ENCODE assay signal across 9 mouse cellular contexts in the genomic region with DNA sequence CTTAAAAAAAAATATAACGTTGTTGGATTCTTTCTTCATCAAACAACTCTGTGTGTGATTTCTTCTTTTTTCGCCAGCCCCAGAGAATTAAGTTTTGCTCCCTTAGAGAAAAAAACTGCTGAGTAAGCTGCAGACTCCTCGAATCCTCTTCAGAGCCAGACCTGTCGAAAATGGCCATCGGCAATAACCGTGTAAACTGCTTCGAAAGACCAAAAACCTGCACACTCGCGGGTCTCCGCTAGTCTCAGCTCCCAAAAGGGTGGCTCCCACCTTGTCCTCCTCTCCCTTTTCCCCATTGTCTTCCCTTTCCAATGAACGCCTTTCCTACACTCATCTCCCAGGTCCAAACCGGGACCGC. TPM values are rescaled to one million over a fixed set of nuclear protein-coding genes. Genes with fewer than 3 reads are reported as not detected.
A peak's percentile ranks its signal among the peaks of the same experiment; 100 is the strongest.
DNase-seq lines count a peak whose midpoint lies in the region; ATAC-seq and TF ChIP-seq lines count a peak whose summit lies in the region.
"Had no signal": no experiment of that assay in that cellular context is flagged by ENCODE, and none has a peak within 500 bp of the region (broad histone marks: within the 10 kb centered on the region; RNA-seq: fewer than 3 reads in every experiment).

No protein-coding gene starts in this region.

- H3K4me2 ChIP-seq in forebrain, postnatal 0 days (ENCODE audit: low read depth) = 0 out of 2 replicates have a peak overlapping the region, but pooled peaks have one; percentile 8
- H3K4me2 ChIP-seq in liver, embryonic 16.5 days (ENCODE audit: low read depth, low read length) = peak overlapping the region; percentile 59

- no peak overlapping the region for H3K27ac ChIP-seq in forebrain, postnatal 0 days (ENCODE audit: low read depth, low read length)
- H3K27ac ChIP-seq in liver, embryonic 16.5 days (ENCODE audit: low read length) = no peak overlapping the region
- H3K27ac ChIP-seq: layer of hippocampus, adult 2 months had no signal

- no peak for TF ChIP-seq CTCF in forebrain, postnatal 0 days (IDR thresholded peaks at IDR 0.05; ENCODE audit: low read depth)

- 0 out of 2 replicates have a peak, but pooled peaks cover 3% of the 10 kb centered on the region for H3K9me3 ChIP-seq in forebrain, postnatal 0 days (ENCODE audit: low read length)
- H3K9me3 ChIP-seq in liver, embryonic 16.5 days (replicated peaks; ENCODE audit: control insufficient read depth, low read length) = no peaks in the 10 kb centered on the region

- 3% methylated on average over 13 of the region's 13 CpGs for whole genome bisulfite sequencing in forebrain, postnatal 0 days
- WGBS in liver, embryonic 16.5 days (ENCODE audit: insufficient replicate concordance) = 6% methylated on average over 13 of the region's 13 CpGs

- no peaks in the 10 kb centered on the region for H3K4me1 ChIP-seq in forebrain, postnatal 0 days (ENCODE audit: insufficient read depth)
- H3K4me1 ChIP-seq in liver, embryonic 16.5 days (ENCODE audit: control insufficient read depth, low read depth, low read length) = peaks cover 13% of the 10 kb centered on the region

- peak; percentile 69 for DNase-seq in embryo, embryonic 10 days (ENCODE audit: low spot score)
- no peak for DNase-seq in embryo, embryonic 9.5 days (ENCODE audit: extremely low spot score)
- peak; percentile 80 for DNase-seq in ES-CJ7 (ENCODE audit: low read depth, low spot score)
- no peak for DNase-seq in forebrain, postnatal 0 days
- no peak for DNase-seq in urinary bladder, postnatal 4 days (ENCODE audit: low spot score in 2 of 2)
- no peak for DNase-seq in thymus, postnatal 36 days

- no peak overlapping the region for H3K9ac ChIP-seq in forebrain, postnatal 0 days
- H3K9ac ChIP-seq in liver, embryonic 16.5 days (ENCODE audit: low read depth, low read length) = peak overlapping the region; percentile 42

- H3K27me3 ChIP-seq in forebrain, postnatal 0 days (ENCODE audit: insufficient read depth, low read length) = peaks cover 89% of the 10 kb centered on the region
- peaks cover 68% of the 10 kb centered on the region for H3K27me3 ChIP-seq in liver, embryonic 16.5 days (ENCODE audit: control insufficient read depth, insufficient read depth, low read depth, low read length)

- no peaks in the 10 kb centered on the region for H3K36me3 ChIP-seq in forebrain, postnatal 0 days (ENCODE audit: insufficient read depth)
- H3K36me3 ChIP-seq in liver, embryonic 16.5 days (ENCODE audit: control insufficient read depth, insufficient read depth) = no peaks in the 10 kb centered on the region

- H3K4me3 ChIP-seq in forebrain, postnatal 0 days (ENCODE audit: low read depth, low read length) = peak overlapping the region; percentile 9; the same call in 1 of the 2 replicates
- peak overlapping the region; percentile 56 for H3K4me3 ChIP-seq in liver, embryonic 16.5 days (ENCODE audit: low read depth, low read length)

- no peak for ATAC-seq in forebrain, postnatal 0 days
- no peak for ATAC-seq in liver, embryonic 16.5 days (ENCODE audit: low read depth)
- no peak for ATAC-seq in cerebellum, adult (ENCODE audit: insufficient number of reproducible peaks, low FRiP score, low TSS enrichment)

RNA-seq across cellular contexts. Expression of gene BC107364, which starts 50.7 kb away (rescaled TPM):
- total RNA-seq in forebrain, postnatal 0 days (2014; rRNA removed) = not detected in 2 replicates
- polyA plus RNA-seq in forebrain, postnatal 0 days (2015; fragmentation: Nextera tagmentation; extraction: Ambion mirVana) = not detected in 2 replicates
- not detected in 2 replicates for polyA plus RNA-seq in liver, embryonic 16.5 days (2015; fragmentation: Nextera tagmentation; extraction: Ambion mirVana)
- total RNA-seq: layer of hippocampus, adult 2 months had no signal

Comparison
In these comparisons a context has a peak if more than half of its experiments do, and no peak if none do; other contexts are left out.
1. DNase-seq: peak in embryo, embryonic 10 days (single experiment) and ES-CJ7 (single experiment); none in embryo, embryonic 9.5 days (single experiment), forebrain, postnatal 0 days (single experiment), urinary bladder, postnatal 4 days (0 of 2) and thymus, postnatal 36 days (0 of 2).